Mouse (Mus musculus): ENCODE results near the gene Trabd2b. TPM values are rescaled to one million over a fixed set of nuclear protein-coding genes. Genes with fewer than 3 reads are reported as not detected.

The Trabd2b gene
- polyA plus RNA-seq, 1 experiment from 2014 or later: 0.65 TPM

- Histone ChIP-seq H3K27me3 (replicated peaks) (no peaks in the 10 kb centered on the region), H3K4me1 (no peaks in the 10 kb centered on the region), H3K27ac (no peak overlapping the region), H3K4me3 (no peak overlapping the region), H3K9me3 (no peaks in the 10 kb centered on the region), H3K4me2 (no peak overlapping the region), H3K9ac (no peak overlapping the region), H3K36me3 (replicated peaks) (no peaks in the 10 kb centered on the region)
- 45% methylated on average over 5 of the region's 5 CpGs for WGBS
- ATAC-seq (replicated peaks): no peak
These were observed 19.3 kb downstream of the Trabd2b start for GRCm38 (mm10) chr4:114425808-114426207.

GRCm38 (mm10) chr4:114432742-114433141 lies 26.2 kb downstream of the Trabd2b start:
- Histone ChIP-seq H3K4me2 (no peak overlapping the region), H3K27ac (no peak overlapping the region), H3K27me3 (replicated peaks) (no peaks in the 10 kb centered on the region), H3K9me3 (no peaks in the 10 kb centered on the region), H3K36me3 (replicated peaks) (no peaks in the 10 kb centered on the region), H3K9ac (no peak overlapping the region), H3K4me3 (no peak overlapping the region), H3K4me1 (no peaks in the 10 kb centered on the region)
- no peak for ATAC-seq (replicated peaks)
- WGBS: 95% methylated on average over 2 of the region's 2 CpGs

GRCm38 (mm10) chr4:114433440-114433839 lies 26.9 kb downstream of the Trabd2b start:
- no peak overlapping the region for H3K4me3 ChIP-seq
- WGBS: 80% methylated on average over 1 of the region's 1 CpGs
- no peaks in the 10 kb centered on the region for H3K27me3 ChIP-seq (replicated peaks)
- H3K9ac ChIP-seq: no peak overlapping the region
- no peaks in the 10 kb centered on the region for H3K36me3 ChIP-seq (replicated peaks)
- no peak overlapping the region for H3K27ac ChIP-seq
- ATAC-seq (replicated peaks): peak; percentile 75
- H3K4me1 ChIP-seq: no peaks in the 10 kb centered on the region
- H3K4me2 ChIP-seq: no peak overlapping the region
- H3K9me3 ChIP-seq: no peaks in the 10 kb centered on the region

GRCm38 (mm10) chr4:114434766-114435165 lies 28.2 kb downstream of the Trabd2b start:
- 86% methylated on average over 1 of the region's 1 CpGs for WGBS
- Histone ChIP-seq H3K4me2 (no peak overlapping the region), H3K27ac (no peak overlapping the region), H3K36me3 (replicated peaks) (no peaks in the 10 kb centered on the region), H3K9me3 (no peaks in the 10 kb centered on the region), H3K27me3 (replicated peaks) (no peaks in the 10 kb centered on the region), H3K9ac (no peak overlapping the region), H3K4me3 (no peak overlapping the region), H3K4me1 (no peaks in the 10 kb centered on the region)
- no peak for ATAC-seq (replicated peaks)

GRCm38 (mm10) chr4:114435381-114435780 lies 28.9 kb downstream of the Trabd2b start:
- no peaks in the 10 kb centered on the region for H3K36me3 ChIP-seq (replicated peaks)
- H3K27ac ChIP-seq: no peak overlapping the region
- no peaks in the 10 kb centered on the region for H3K9me3 ChIP-seq
- 83% methylated on average over 7 of the region's 7 CpGs for WGBS
- H3K27me3 ChIP-seq (replicated peaks): no peaks in the 10 kb centered on the region
- no peak overlapping the region for H3K9ac ChIP-seq
- H3K4me1 ChIP-seq: no peaks in the 10 kb centered on the region
- no peak overlapping the region for H3K4me2 ChIP-seq
- H3K4me3 ChIP-seq: no peak overlapping the region
- no peak for ATAC-seq (replicated peaks)

GRCm38 (mm10) chr4:114438764-114439163 lies 32.2 kb downstream of the Trabd2b start:
- Histone ChIP-seq H3K27ac (no peak overlapping the region), H3K4me1 (no peaks in the 10 kb centered on the region), H3K27me3 (replicated peaks) (no peaks in the 10 kb centered on the region), H3K9me3 (no peaks in the 10 kb centered on the region), H3K4me3 (no peak overlapping the region), H3K4me2 (no peak overlapping the region), H3K36me3 (replicated peaks) (no peaks in the 10 kb centered on the region), H3K9ac (no peak overlapping the region)
- no peak for ATAC-seq (replicated peaks)
- WGBS: 75% methylated on average over 2 of the region's 2 CpGs

- ATAC-seq (replicated peaks): no peak
- Histone ChIP-seq H3K27me3 (replicated peaks) (no peaks in the 10 kb centered on the region), H3K4me3 (no peak overlapping the region), H3K36me3 (replicated peaks) (no peaks in the 10 kb centered on the region), H3K9ac (no peak overlapping the region), H3K4me1 (no peaks in the 10 kb centered on the region), H3K9me3 (no peaks in the 10 kb centered on the region), H3K27ac (no peak overlapping the region), H3K4me2 (no peak overlapping the region)
- WGBS: 59% methylated on average over 2 of the region's 2 CpGs
These were observed 35.7 kb downstream of the Trabd2b start for GRCm38 (mm10) chr4:114442186-114442585.

- Histone ChIP-seq H3K4me3 (no peak overlapping the region), H3K4me1 (no peaks in the 10 kb centered on the region), H3K9ac (no peak overlapping the region), H3K27ac (no peak overlapping the region), H3K27me3 (replicated peaks) (no peaks in the 10 kb centered on the region), H3K36me3 (replicated peaks) (no peaks in the 10 kb centered on the region), H3K4me2 (no peak overlapping the region), H3K9me3 (no peaks in the 10 kb centered on the region)
- ATAC-seq (replicated peaks): no peak
- WGBS: 83% methylated on average over 3 of the region's 3 CpGs
These were observed 36.1 kb downstream of the Trabd2b start for GRCm38 (mm10) chr4:114442661-114443060.

- no peak overlapping the region for H3K9ac ChIP-seq
These were observed 42.0 kb downstream of the Trabd2b start for GRCm38 (mm10) chr4:114448393-114449052.

GRCm38 (mm10) chr4:114453101-114453500 lies 46.6 kb downstream of the Trabd2b start:
- ATAC-seq (replicated peaks): no peak
- Histone ChIP-seq H3K9me3 (no peaks in the 10 kb centered on the region), H3K4me2 (no peak overlapping the region), H3K27ac (no peak overlapping the region), H3K4me3 (no peak overlapping the region), H3K36me3 (replicated peaks) (no peaks in the 10 kb centered on the region), H3K27me3 (replicated peaks) (no peaks in the 10 kb centered on the region), H3K4me1 (no peaks in the 10 kb centered on the region), H3K9ac (no peak overlapping the region)
- 82% methylated on average over 3 of the region's 3 CpGs for WGBS

More at GRCm38 (mm10) chr4:114448393-114449052, 42.0 kb downstream of the Trabd2b start:
- no peak overlapping the region for H3K27ac ChIP-seq
- no peak overlapping the region for H3K4me3 ChIP-seq
- H3K27me3 ChIP-seq (replicated peaks): no peaks in the 10 kb centered on the region
- H3K9me3 ChIP-seq: no peaks in the 10 kb centered on the region
- H3K4me1 ChIP-seq: no peaks in the 10 kb centered on the region
- no peaks in the 10 kb centered on the region for H3K36me3 ChIP-seq (replicated peaks)
- ATAC-seq (replicated peaks): no peak
- 83% methylated on average over 9 of the region's 9 CpGs for WGBS
- no peak overlapping the region for H3K4me2 ChIP-seq

- Histone ChIP-seq H3K4me3 (no peak overlapping the region), H3K27me3 (replicated peaks) (no peaks in the 10 kb centered on the region), H3K9me3 (no peaks in the 10 kb centered on the region), H3K4me1 (no peaks in the 10 kb centered on the region), H3K27ac (no peak overlapping the region), H3K4me2 (no peak overlapping the region), H3K9ac (no peak overlapping the region), H3K36me3 (replicated peaks) (no peaks in the 10 kb centered on the region)
- no peak for ATAC-seq (replicated peaks)
- 66% methylated on average over 4 of the region's 4 CpGs for WGBS
These were observed 47.5 kb downstream of the Trabd2b start for GRCm38 (mm10) chr4:114454016-114454415.

- ATAC-seq (replicated peaks): no peak
- Histone ChIP-seq H3K4me3 (no peak overlapping the region), H3K27ac (no peak overlapping the region), H3K27me3 (replicated peaks) (no peaks in the 10 kb centered on the region), H3K36me3 (replicated peaks) (no peaks in the 10 kb centered on the region), H3K9me3 (no peaks in the 10 kb centered on the region), H3K4me1 (no peaks in the 10 kb centered on the region), H3K9ac (no peak overlapping the region), H3K4me2 (no peak overlapping the region)
- 91% methylated on average over 3 of the region's 3 CpGs for WGBS
These were observed 48.1 kb downstream of the Trabd2b start for GRCm38 (mm10) chr4:114454495-114455186.

GRCm38 (mm10) chr4:114457111-114457510 lies 50.6 kb downstream of the Trabd2b start:
- no peak for ATAC-seq (replicated peaks)
- H3K4me1 ChIP-seq: no peaks in the 10 kb centered on the region
- H3K27me3 ChIP-seq (replicated peaks): no peaks in the 10 kb centered on the region
- no peaks in the 10 kb centered on the region for H3K9me3 ChIP-seq
- H3K27ac ChIP-seq: no peak overlapping the region
- H3K4me3 ChIP-seq: no peak overlapping the region
- WGBS: 94% methylated on average over 2 of the region's 2 CpGs
- no peaks in the 10 kb centered on the region for H3K36me3 ChIP-seq (replicated peaks)
- no peak overlapping the region for H3K9ac ChIP-seq
- no peak overlapping the region for H3K4me2 ChIP-seq

All from midbrain, embryonic 15.5 days (tissue).